Mouse (Mus musculus) liver, adult 2 months (tissue): ENCODE data around the gene Mtmr4.

Experiments used
- CTCF ChIP-seq: fragments of 200-500 bp; IDR thresholded peaks from 2 replicates; pipeline ENCODE4 v1.5.1; 2011; ENCODE audit warnings: low read depth, low read length, control low read depth
- POLR2A ChIP-seq: fragments of 200-500 bp; IDR thresholded peaks from 2 replicates; pipeline ENCODE4 v1.6.1; 2011; ENCODE audit warnings: low read length, control low read depth; ENCODE audit not compliant: insufficient read depth; ENCODE audit errors: extremely low read depth

DNA sequence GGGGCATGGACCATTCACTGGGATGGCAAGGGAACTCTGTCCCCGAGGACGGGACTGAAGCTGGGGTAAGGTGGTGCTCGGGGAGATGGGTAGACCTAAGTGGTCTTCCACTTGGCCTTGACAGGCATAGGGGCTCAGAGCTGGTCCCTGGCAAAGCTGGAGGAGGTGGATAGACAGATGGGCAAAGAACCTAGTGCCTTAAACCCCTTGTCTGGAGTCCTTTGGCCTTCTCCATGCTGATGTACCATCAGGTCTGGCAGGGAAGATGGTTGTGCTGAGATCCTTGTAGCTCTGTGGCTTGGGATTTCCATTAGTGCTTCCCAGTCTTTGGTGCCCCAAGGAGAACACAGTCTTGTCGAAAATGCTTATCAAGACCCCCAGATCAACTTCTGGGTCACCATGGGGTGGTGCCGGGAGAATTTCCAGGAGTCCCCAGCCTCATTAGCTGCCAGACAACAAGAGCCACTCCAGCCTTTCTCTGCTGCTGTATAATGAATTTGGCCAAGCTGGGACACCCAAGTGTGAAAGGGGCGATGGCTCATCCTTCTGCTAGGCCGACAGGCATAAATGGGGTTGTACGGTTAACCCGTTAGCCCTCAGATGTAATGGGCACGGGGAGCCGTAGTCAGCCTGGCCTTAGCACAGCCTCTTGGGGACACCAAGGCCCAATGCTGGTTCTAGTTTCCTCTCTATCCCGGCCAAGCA lies 10.6 kb upstream of the Mtmr4 start:
- TF ChIP-seq POLR2A: no peak
- TF ChIP-seq CTCF: no peak
